Mouse (Mus musculus): ENCODE measurements around the gene Ppfibp1. TPM values are rescaled to one million over a fixed set of nuclear protein-coding genes. Genes with fewer than 3 reads are reported as not detected.

Ppfibp1 gene
- total RNA-seq (2023; ENCODE audit: inconsistent age): 9.1 to 11.4 TPM (median 10.4 TPM) in 4 replicates

GRCm38 (mm10) chr6:146887958-146888659 is at the start of gene Ppfibp1:
Gene Ppfibp1, plus strand, starts transcription at chr6:146888487.

GRCm38 (mm10) chr6:146850050-146850449 is 38.2 kb upstream of the Ppfibp1 start, which contains the start of gene Smco2:
Gene Smco2, plus strand, starts transcription at chr6:146850104.

GRCm38 (mm10) chr6:146954258-146954657 is 66.0 kb downstream of the Ppfibp1 start, which contains the start of gene 1700034J05Rik:
Gene 1700034J05Rik, minus strand, starts transcription at chr6:146954422.

GRCm38 (mm10) chr6:147032303-147032925 is 144.1 kb downstream of the Ppfibp1 start, which contains the start of gene Rep15:
Gene Rep15, plus strand, starts transcription at chr6:147032584.

GRCm38 (mm10) chr6:147042291-147043290 is 154.3 kb downstream of the Ppfibp1 start, which contains the start of gene Mrps35:
Gene Mrps35, plus strand, starts transcription at chr6:147042764.

Other genes starting within 250 kb of the Ppfibp1 start
- 35.7 to 39.7 TPM (median 36.6 TPM) in 4 replicates for gene Med21, start 245.9 kb upstream of the Ppfibp1 start, total RNA-seq (2023; ENCODE audit: inconsistent age)
- 5.5 to 9.0 TPM (median 8.3 TPM) in 4 replicates for gene Tm7sf3, start 245.7 kb upstream of the Ppfibp1 start, total RNA-seq (2023; ENCODE audit: inconsistent age)
- gene Stk38l, start 163.5 kb upstream of the Ppfibp1 start, total RNA-seq (2023; ENCODE audit: inconsistent age): 14.9 to 20.0 TPM (median 16.5 TPM) in 4 replicates
- not detected in 4 replicates for gene Arntl2, start 92.4 kb upstream of the Ppfibp1 start, total RNA-seq (2023; ENCODE audit: inconsistent age)
- not detected in 4 replicates for gene Smco2, start 38.4 kb upstream of the Ppfibp1 start, total RNA-seq (2023; ENCODE audit: inconsistent age)
- gene 1700034J05Rik, start 65.9 kb downstream of the Ppfibp1 start, total RNA-seq (2023; ENCODE audit: inconsistent age): not detected in 4 replicates
- 0.30 to 1.1 TPM (median 0.64 TPM) in 3 of 4 replicates, not detected in the other for gene Rep15, start 144.1 kb downstream of the Ppfibp1 start, total RNA-seq (2023; ENCODE audit: inconsistent age)
- gene Mrps35, start 154.3 kb downstream of the Ppfibp1 start, total RNA-seq (2023; ENCODE audit: inconsistent age): 37.5 to 53.8 TPM (median 42.0 TPM) in 4 replicates
- gene Mansc4, start 198.5 kb downstream of the Ppfibp1 start, total RNA-seq (2023; ENCODE audit: inconsistent age): not detected in 4 replicates
- 8.4 to 10.8 TPM (median 8.5 TPM) in 4 replicates for gene Klhl42, start 202.9 kb downstream of the Ppfibp1 start, total RNA-seq (2023; ENCODE audit: inconsistent age)

Measured in B cell, adult (primary cell).